Mouse (Mus musculus): ENCODE results near the gene Snd1.

GRCm38 (mm10) chr6:28576356-28577264, 101.7 kb downstream of the Snd1 start:
- TF ChIP-seq GATA1 (IDR thresholded peaks at IDR 0.05; ENCODE audit: borderline replicate concordance, low read length) (no peak), FLI1 (IDR thresholded peaks at IDR 0.05; ENCODE audit: low read length) (no peak)
